Comparison of ENCODE assay signal across 16 mouse cellular contexts in genomic region chr10:3839748-3840432, GRCm38 (mm10).
A peak's percentile ranks its signal among the peaks of the same experiment; 100 is the strongest.
DNase-seq lines count a peak whose midpoint lies in the region; ATAC-seq and TF ChIP-seq lines count a peak whose summit lies in the region.
"Had no signal": no experiment of that assay in that cellular context is flagged by ENCODE, and none has a peak within 500 bp of the region (broad histone marks: within the 10 kb centered on the region; RNA-seq: fewer than 3 reads in every experiment).

No protein-coding gene starts in this region.

- no peak for DNase-seq in kidney, adult 11 months
- no peak for DNase-seq in B cell, adult 2 months
- no peak for DNase-seq in frontal cortex, adult 2 months (ENCODE audit: extremely low spot score in 1 of 2, low spot score in 1 of 2)
- DNase-seq: adrenal gland, postnatal 25 days; cerebellum, adult 9-11 months; embryo, embryonic 11 days; gastrocnemius, adult 2 months; kidney, postnatal 4 days; thymus, adult 2 months had no signal

- peaks cover 10% of the 10 kb centered on the region for H3K4me1 ChIP-seq in kidney, embryonic 15.5 days
- H3K4me1 ChIP-seq in bone marrow macrophage, adult 2 months (ENCODE audit: control insufficient read depth, insufficient read depth, low read length), result peaks cover 12% of the 10 kb centered on the region
- peaks cover 11% of the 10 kb centered on the region for H3K4me1 ChIP-seq in embryonic facial prominence, embryonic 13.5 days
- H3K4me1 ChIP-seq in intestine, postnatal 0 days (replicated peaks; ENCODE audit: control insufficient read depth, insufficient read depth, low read length), result no peaks in the 10 kb centered on the region
- H3K4me1 ChIP-seq: liver, embryonic 12.5 days; lung, embryonic 15.5 days had no signal

- no peaks in the 10 kb centered on the region for H3K9me3 ChIP-seq in kidney, embryonic 15.5 days (replicated peaks)
- no peaks in the 10 kb centered on the region for H3K9me3 ChIP-seq in embryonic facial prominence, embryonic 13.5 days
- no peaks in the 10 kb centered on the region for H3K9me3 ChIP-seq in intestine, postnatal 0 days (ENCODE audit: control insufficient read depth)
- H3K9me3 ChIP-seq: liver, embryonic 12.5 days; lung, embryonic 15.5 days had no signal

- no peaks in the 10 kb centered on the region for H3K36me3 ChIP-seq in kidney, embryonic 15.5 days
- H3K36me3 ChIP-seq in embryonic facial prominence, embryonic 13.5 days, result no peaks in the 10 kb centered on the region
- no peaks in the 10 kb centered on the region for H3K36me3 ChIP-seq in intestine, postnatal 0 days (ENCODE audit: control insufficient read depth, insufficient read depth)
- H3K36me3 ChIP-seq: liver, embryonic 12.5 days; lung, embryonic 15.5 days had no signal

- no peak for TF ChIP-seq CTCF in bone marrow macrophage, adult 2 months (IDR thresholded peaks at IDR 0.05; ENCODE audit: low read depth, low read length)
- no peak for TF ChIP-seq CTCF in intestine, postnatal 0 days (IDR thresholded peaks at IDR 0.05; ENCODE audit: low read depth)

- peak; percentile 46; the same call in 1 of the 2 replicates for ATAC-seq in kidney, embryonic 15.5 days (replicated peaks; ENCODE audit: low FRiP score)
- no peak for ATAC-seq in embryonic facial prominence, embryonic 13.5 days (ENCODE audit: insufficient number of reproducible peaks, insufficient read depth, low FRiP score, low TSS enrichment, low read depth)
- peak; percentile 56; the same call in 1 of the 2 replicates for ATAC-seq in intestine, postnatal 0 days
- ATAC-seq: hindbrain, postnatal 0 days; liver, embryonic 12.5 days had no signal

- no peaks in the 10 kb centered on the region for H3K27me3 ChIP-seq in kidney, embryonic 15.5 days
- no peaks in the 10 kb centered on the region for H3K27me3 ChIP-seq in embryonic facial prominence, embryonic 13.5 days
- no peaks in the 10 kb centered on the region for H3K27me3 ChIP-seq in intestine, postnatal 0 days (replicated peaks; ENCODE audit: control insufficient read depth, insufficient read depth, low read length)
- H3K27me3 ChIP-seq: liver, embryonic 12.5 days; lung, embryonic 15.5 days had no signal

- H3K9ac ChIP-seq in kidney, embryonic 15.5 days, result no peak overlapping the region
- no peak overlapping the region for H3K9ac ChIP-seq in embryonic facial prominence, embryonic 13.5 days
- no peak overlapping the region for H3K9ac ChIP-seq in intestine, postnatal 0 days (ENCODE audit: low read depth, low read length)
- H3K9ac ChIP-seq: liver, embryonic 12.5 days; lung, embryonic 15.5 days had no signal

- no peak overlapping the region for H3K4me3 ChIP-seq in kidney, embryonic 15.5 days (replicated peaks)
- no peak overlapping the region for H3K4me3 ChIP-seq in bone marrow macrophage, adult 2 months (ENCODE audit: insufficient read depth, low read length)
- no peak overlapping the region for H3K4me3 ChIP-seq in embryonic facial prominence, embryonic 13.5 days
- H3K4me3 ChIP-seq in intestine, postnatal 0 days (ENCODE audit: low read depth, low read length), result no peak overlapping the region
- H3K4me3 ChIP-seq: gastrocnemius, adult 2 months; liver, embryonic 12.5 days; lung, embryonic 15.5 days had no signal

- no peak for TF ChIP-seq POLR2A in bone marrow macrophage, adult 2 months (IDR thresholded peaks at IDR 0.05; ENCODE audit: borderline replicate concordance, low read depth, low read length)

- WGBS in kidney, embryonic 15.5 days, result 27% methylated on average over 6 of the region's 6 CpGs
- 50% methylated on average over 6 of the region's 6 CpGs for WGBS in embryonic facial prominence, embryonic 13.5 days
- 31% methylated on average over 6 of the region's 6 CpGs for WGBS in intestine, postnatal 0 days

- peak overlapping the region; percentile 49 for H3K27ac ChIP-seq in kidney, embryonic 15.5 days
- H3K27ac ChIP-seq in bone marrow macrophage, adult 2 months (ENCODE audit: insufficient read depth, low read depth, low read length), result peak overlapping the region; percentile 0; the same call in 1 of the 2 replicates
- H3K27ac ChIP-seq in embryonic facial prominence, embryonic 13.5 days, result peak overlapping the region; percentile 33; the same call in 1 of the 2 replicates
- no peak overlapping the region for H3K27ac ChIP-seq in intestine, postnatal 0 days (ENCODE audit: low read depth, low read length)
- H3K27ac ChIP-seq: gastrocnemius, adult 2 months; hindbrain, postnatal 0 days; liver, embryonic 12.5 days; lung, embryonic 15.5 days had no signal

- no peak overlapping the region for H3K4me2 ChIP-seq in kidney, embryonic 15.5 days
- no peak overlapping the region for H3K4me2 ChIP-seq in embryonic facial prominence, embryonic 13.5 days
- H3K4me2 ChIP-seq in intestine, postnatal 0 days (replicated peaks; ENCODE audit: low read depth), result no peak overlapping the region
- H3K4me2 ChIP-seq: liver, embryonic 12.5 days; lung, embryonic 15.5 days had no signal
